In the genomic region with DNA sequence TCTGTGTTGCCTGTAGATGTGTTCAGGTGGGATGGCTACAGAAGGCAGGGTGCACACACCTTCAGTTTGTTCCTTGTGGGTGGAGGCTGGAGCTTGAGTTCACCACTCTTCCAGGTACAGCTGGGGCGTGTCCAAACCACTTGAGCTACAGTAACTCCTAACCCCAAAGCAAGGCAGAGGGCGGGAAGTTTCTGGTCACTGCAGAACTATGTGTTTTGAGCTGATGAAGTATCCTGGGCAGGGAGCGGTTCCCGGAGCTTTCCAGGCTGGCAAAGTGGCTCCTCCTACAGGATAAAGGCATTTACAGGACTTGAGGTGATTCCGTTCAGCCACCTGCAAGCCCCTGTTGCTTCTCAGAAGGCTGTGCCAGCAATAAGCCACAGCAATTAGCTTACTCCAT, we compare ENCODE assay signal across 16 mouse cellular contexts. TPM values are rescaled to one million over a fixed set of nuclear protein-coding genes. Genes with fewer than 3 reads are reported as not detected.
DNase-seq lines count a peak whose midpoint lies in the region; ATAC-seq and TF ChIP-seq lines count a peak whose summit lies in the region.
"Had no signal": no experiment of that assay in that cellular context is flagged by ENCODE, and none has a peak within 500 bp of the region (broad histone marks: within the 10 kb centered on the region; RNA-seq: fewer than 3 reads in every experiment).

No protein-coding gene starts in this region.

- no peaks in the 10 kb centered on the region for H3K9me3 ChIP-seq in intestine, embryonic 16.5 days (ENCODE audit: control insufficient read depth, low read length)
- no peaks in the 10 kb centered on the region for H3K9me3 ChIP-seq in intestine, embryonic 15.5 days
- H3K9me3 ChIP-seq in intestine, postnatal 0 days (ENCODE audit: control insufficient read depth) = no peaks in the 10 kb centered on the region
- H3K9me3 ChIP-seq in stomach, embryonic 15.5 days = no peaks in the 10 kb centered on the region
- H3K9me3 ChIP-seq: embryonic facial prominence, embryonic 12.5 days; forebrain, embryonic 10.5 days; hindbrain, embryonic 13.5 days; limb, embryonic 13.5 days; megakaryocyte, embryonic 14.5 days had no signal

- DNase-seq in R1 (ENCODE audit: low read depth, low spot score) = peak; percentile 39
- DNase-seq in adrenal gland, adult 2 months = no peak
- DNase-seq in spleen, postnatal 36 days (ENCODE audit: low spot score in 2 of 2) = no peak
- DNase-seq: adrenal gland, postnatal 25 days; kidney, adult 9 months; thymus, adult 2 months had no signal

- no peak overlapping the region for H3K9ac ChIP-seq in intestine, embryonic 16.5 days (ENCODE audit: low read depth, low read length)
- H3K9ac ChIP-seq in intestine, embryonic 15.5 days = no peak overlapping the region
- H3K9ac ChIP-seq in intestine, postnatal 0 days (ENCODE audit: low read depth, low read length) = no peak overlapping the region
- no peak overlapping the region for H3K9ac ChIP-seq in stomach, embryonic 15.5 days
- H3K9ac ChIP-seq: embryonic facial prominence, embryonic 12.5 days; hindbrain, embryonic 13.5 days; limb, embryonic 13.5 days had no signal

- peak overlapping the region; percentile 51 for H3K27ac ChIP-seq in intestine, embryonic 16.5 days (ENCODE audit: low read length)
- H3K27ac ChIP-seq in intestine, embryonic 15.5 days = no peak overlapping the region
- H3K27ac ChIP-seq in intestine, postnatal 0 days (ENCODE audit: low read depth, low read length) = no peak overlapping the region; the same call in 1 of the 2 replicates
- H3K27ac ChIP-seq in stomach, embryonic 15.5 days = peak overlapping the region; percentile 36; the same call in 1 of the 2 replicates
- H3K27ac ChIP-seq: embryonic facial prominence, embryonic 12.5 days; forebrain, embryonic 10.5 days; hindbrain, embryonic 13.5 days; left cerebral cortex, adult 2 months; limb, embryonic 13.5 days had no signal

- H3K36me3 ChIP-seq in intestine, embryonic 16.5 days (ENCODE audit: control insufficient read depth, insufficient read depth, low read length) = peaks cover 15% of the 10 kb centered on the region
- peaks cover 35% of the 10 kb centered on the region for H3K36me3 ChIP-seq in intestine, embryonic 15.5 days
- peaks cover 43% of the 10 kb centered on the region for H3K36me3 ChIP-seq in intestine, postnatal 0 days (ENCODE audit: control insufficient read depth, insufficient read depth)
- H3K36me3 ChIP-seq in stomach, embryonic 15.5 days = peaks cover 34% of the 10 kb centered on the region

- 0 out of 2 replicates have a peak, but pooled peaks have one; percentile 13 for ATAC-seq in intestine, embryonic 16.5 days
- ATAC-seq in intestine, embryonic 15.5 days = no peak
- ATAC-seq in intestine, postnatal 0 days = peak; percentile 51; the same call in 1 of the 2 replicates
- no peak for ATAC-seq in stomach, embryonic 15.5 days (ENCODE audit: insufficient read depth, low FRiP score, low read depth)

- H3K4me1 ChIP-seq in intestine, embryonic 16.5 days (ENCODE audit: control insufficient read depth, insufficient read depth, low read length) = peaks cover 9% of the 10 kb centered on the region; the same call in 1 of the 2 replicates
- H3K4me1 ChIP-seq in intestine, embryonic 15.5 days (replicated peaks) = no peaks in the 10 kb centered on the region
- no peaks in the 10 kb centered on the region for H3K4me1 ChIP-seq in intestine, postnatal 0 days (replicated peaks; ENCODE audit: control insufficient read depth, insufficient read depth, low read length)
- no peaks in the 10 kb centered on the region for H3K4me1 ChIP-seq in stomach, embryonic 15.5 days
- H3K4me1 ChIP-seq: embryonic facial prominence, embryonic 12.5 days; forebrain, embryonic 10.5 days; hindbrain, embryonic 13.5 days; limb, embryonic 13.5 days had no signal

- no peak overlapping the region for H3K4me3 ChIP-seq in intestine, embryonic 16.5 days (ENCODE audit: low read length)
- no peak overlapping the region for H3K4me3 ChIP-seq in intestine, embryonic 15.5 days (replicated peaks)
- no peak overlapping the region for H3K4me3 ChIP-seq in intestine, postnatal 0 days (ENCODE audit: low read depth, low read length)
- no peak overlapping the region for H3K4me3 ChIP-seq in stomach, embryonic 15.5 days (replicated peaks)
- H3K4me3 ChIP-seq: embryonic facial prominence, embryonic 12.5 days; forebrain, embryonic 10.5 days; hindbrain, embryonic 13.5 days; left cerebral cortex, adult 2 months; limb, embryonic 13.5 days; megakaryocyte, embryonic 14.5 days had no signal

- no peak overlapping the region for H3K4me2 ChIP-seq in intestine, embryonic 16.5 days (ENCODE audit: low read depth, low read length)
- H3K4me2 ChIP-seq in intestine, embryonic 15.5 days (replicated peaks) = no peak overlapping the region
- H3K4me2 ChIP-seq in intestine, postnatal 0 days (replicated peaks; ENCODE audit: low read depth) = no peak overlapping the region
- no peak overlapping the region for H3K4me2 ChIP-seq in stomach, embryonic 15.5 days
- H3K4me2 ChIP-seq: embryonic facial prominence, embryonic 12.5 days; hindbrain, embryonic 13.5 days; limb, embryonic 13.5 days had no signal

- H3K27me3 ChIP-seq in intestine, embryonic 16.5 days (replicated peaks; ENCODE audit: control insufficient read depth, insufficient read depth, low read length) = no peaks in the 10 kb centered on the region
- no peaks in the 10 kb centered on the region for H3K27me3 ChIP-seq in intestine, embryonic 15.5 days (replicated peaks)
- no peaks in the 10 kb centered on the region for H3K27me3 ChIP-seq in intestine, postnatal 0 days (replicated peaks; ENCODE audit: control insufficient read depth, insufficient read depth, low read length)
- no peaks in the 10 kb centered on the region for H3K27me3 ChIP-seq in stomach, embryonic 15.5 days (replicated peaks)
- H3K27me3 ChIP-seq: embryonic facial prominence, embryonic 12.5 days; hindbrain, embryonic 13.5 days; limb, embryonic 13.5 days; megakaryocyte, embryonic 14.5 days had no signal

- peak; percentile 25; the same call in 1 of the 2 replicates for TF ChIP-seq CTCF in intestine, postnatal 0 days (IDR thresholded peaks at IDR 0.05; ENCODE audit: low read depth)

- 65% methylated on average over 5 of the region's 5 CpGs for whole genome bisulfite sequencing in intestine, embryonic 16.5 days
- 70% methylated on average over 5 of the region's 5 CpGs for WGBS in intestine, embryonic 15.5 days
- 45% methylated on average over 5 of the region's 5 CpGs for WGBS in intestine, postnatal 0 days
- 68% methylated on average over 5 of the region's 5 CpGs for WGBS in stomach, embryonic 15.5 days

RNA-seq across cellular contexts. Expression of gene Ptafr, which starts 9.6 kb away (rescaled TPM):
- polyA plus RNA-seq in intestine, embryonic 16.5 days (2015; fragmentation: Nextera tagmentation; extraction: Ambion mirVana) = 1.5 and 1.6 TPM in 2 replicates
- polyA plus RNA-seq in intestine, embryonic 15.5 days (2015; fragmentation: Nextera tagmentation; extraction: Ambion mirVana) = 1.1 TPM in 2 replicates
- polyA plus RNA-seq in intestine, postnatal 0 days (2015; fragmentation: Nextera tagmentation; extraction: Ambion mirVana) = 4.7 and 5.2 TPM in 2 replicates
- polyA plus RNA-seq in stomach, embryonic 15.5 days (2015; fragmentation: Nextera tagmentation; extraction: Ambion mirVana) = 1.5 and 1.7 TPM in 2 replicates
- 1 to 10 TPM in 1 of 2 experiments, under 1 TPM in 1; 0.98 to 3.2 TPM for total RNA-seq in adrenal gland, adult 2 months (2021)
- 1.6 and 2.2 TPM in 2 replicates for polyA plus RNA-seq in adrenal gland, adult 2 months (2012; rRNA removed)

RNA-seq across cellular contexts. Expression of gene Dnajc8, which starts 18.9 kb away (rescaled TPM):
- polyA plus RNA-seq in intestine, embryonic 16.5 days (2015; fragmentation: Nextera tagmentation; extraction: Ambion mirVana) = 140 and 150 TPM in 2 replicates
- polyA plus RNA-seq in intestine, embryonic 15.5 days (2015; fragmentation: Nextera tagmentation; extraction: Ambion mirVana) = 138 and 154 TPM in 2 replicates
- 119 and 120 TPM in 2 replicates for polyA plus RNA-seq in intestine, postnatal 0 days (2015; fragmentation: Nextera tagmentation; extraction: Ambion mirVana)
- polyA plus RNA-seq in stomach, embryonic 15.5 days (2015; fragmentation: Nextera tagmentation; extraction: Ambion mirVana) = 140 and 147 TPM in 2 replicates
- total RNA-seq in adrenal gland, adult 2 months (2021) = 100 to 1,000 TPM in 1 of 2 experiments, 10 to 100 TPM in 1; 93.2 to 112 TPM
- polyA plus RNA-seq in adrenal gland, adult 2 months (2012; rRNA removed) = 8.5 and 11.2 TPM in 2 replicates

RNA-seq across cellular contexts. Expression of gene Atpif1, which starts 20.8 kb away (rescaled TPM):
- polyA plus RNA-seq in intestine, embryonic 16.5 days (2015; fragmentation: Nextera tagmentation; extraction: Ambion mirVana) = 1,346 and 1,379 TPM in 2 replicates
- 1,295 and 1,316 TPM in 2 replicates for polyA plus RNA-seq in intestine, embryonic 15.5 days (2015; fragmentation: Nextera tagmentation; extraction: Ambion mirVana)
- 1,746 and 1,835 TPM in 2 replicates for polyA plus RNA-seq in intestine, postnatal 0 days (2015; fragmentation: Nextera tagmentation; extraction: Ambion mirVana)
- 1,135 and 1,340 TPM in 2 replicates for polyA plus RNA-seq in stomach, embryonic 15.5 days (2015; fragmentation: Nextera tagmentation; extraction: Ambion mirVana)
- 100 to 1,000 TPM; 369 to 456 TPM for total RNA-seq in adrenal gland, adult 2 months (2021)
- polyA plus RNA-seq in adrenal gland, adult 2 months (2012; rRNA removed) = 31.5 and 38.6 TPM in 2 replicates

RNA-seq across cellular contexts. Expression of gene Sesn2, which starts 43.9 kb away (rescaled TPM):
- polyA plus RNA-seq in intestine, embryonic 16.5 days (2015; fragmentation: Nextera tagmentation; extraction: Ambion mirVana) = 11.6 and 12.4 TPM in 2 replicates
- polyA plus RNA-seq in intestine, embryonic 15.5 days (2015; fragmentation: Nextera tagmentation; extraction: Ambion mirVana) = 10.8 and 11.2 TPM in 2 replicates
- 17.2 and 18.0 TPM in 2 replicates for polyA plus RNA-seq in intestine, postnatal 0 days (2015; fragmentation: Nextera tagmentation; extraction: Ambion mirVana)
- 14.2 TPM in 2 replicates for polyA plus RNA-seq in stomach, embryonic 15.5 days (2015; fragmentation: Nextera tagmentation; extraction: Ambion mirVana)
- total RNA-seq in adrenal gland, adult 2 months (2021) = 10 to 100 TPM; 15.6 to 32.1 TPM
- polyA plus RNA-seq in adrenal gland, adult 2 months (2012; rRNA removed) = 16.3 and 20.1 TPM in 2 replicates

Comparison
In these comparisons a context has a peak if more than half of its experiments do, and no peak if none do; other contexts are left out.
1. ATAC-seq: peak in intestine, embryonic 16.5 days (single experiment) and intestine, postnatal 0 days (single experiment); none in intestine, embryonic 15.5 days (single experiment) and stomach, embryonic 15.5 days (single experiment).
2. H3K27ac ChIP-seq: peak in intestine, embryonic 16.5 days (single experiment) and stomach, embryonic 15.5 days (single experiment); none in intestine, embryonic 15.5 days (single experiment) and intestine, postnatal 0 days (single experiment).
3. RNA of gene Atpif1, which starts 20.8 kb away (polyA plus RNA-seq): 1,746 to 1,835 TPM in intestine, postnatal 0 days, 1,346 to 1,379 TPM in intestine, embryonic 16.5 days, 1,135 to 1,340 TPM in stomach, embryonic 15.5 days and 1,295 to 1,316 TPM in intestine, embryonic 15.5 days; 31.5 to 38.6 TPM in adrenal gland, adult 2 months; every median in the first group is over 10 times any median in the second.